Mouse (Mus musculus) MEL (cell line): ENCODE measurements at regions not wholly inside any gene's neighbourhood (a gene's known extent, or its start where the extent isn't known, plus 50 kb on each side); places are given as distances from the start of the nearest gene placed in this dataset.

Source experiments
- DNase-seq: peaks from one replicate; pipeline ENCODE4 v3.0.0; 2011; ENCODE audit warnings: low read depth, low spot score
- H3K27ac ChIP-seq: 2 replicates; pipeline ENCODE4 v1.5.1; 2012; ENCODE audit warnings: low read depth, mild to moderate bottlenecking, control low read depth, low read length, moderate library complexity; ENCODE audit not compliant: control insufficient read depth
- H3K27me3 ChIP-seq, 2 experiments: fragments of 150-350 bp in 1 of 2; sonication (generic) in 1 of 2; 2 replicates each; pipeline ENCODE4 v1.6.1; 2012; ENCODE audit warnings: low read length in 2 of 2, mild to moderate bottlenecking in 2 of 2, improper control_type of control experiment in 1 of 2, moderate library complexity in 1 of 2; ENCODE audit not compliant: insufficient read depth in 2 of 2, control insufficient read depth in 1 of 2
- H3K36me3 ChIP-seq, 2 experiments: 2 replicates each; pipeline ENCODE4 v1.6.1; 2012 to 2014; ENCODE audit warnings: low read length in 2 of 2, improper control_type of control experiment in 1 of 2, inconsistent platforms in 1 of 2, mild to moderate bottlenecking in 1 of 2; ENCODE audit not compliant: insufficient read depth in 2 of 2, control insufficient read depth in 1 of 2
- H3K4me1 ChIP-seq, 2 experiments: fragments of 150-350 bp in 1 of 2; sonication (generic) in 1 of 2; 2 replicates each; pipeline ENCODE4 v1.6.1; 2012; ENCODE audit warnings: low read length in 2 of 2, improper control_type of control experiment in 1 of 2, mild to moderate bottlenecking in 1 of 2; ENCODE audit not compliant: insufficient read depth in 2 of 2, control insufficient read depth in 1 of 2
- H3K4me3 ChIP-seq, 2 experiments: fragments of 150-350 bp in 1 of 2; sonication (generic) in 1 of 2; 2 replicates each; pipeline ENCODE4 v1.5.1; 2012; ENCODE audit warnings: low read depth in 2 of 2, low read length in 2 of 2, mild to moderate bottlenecking in 2 of 2, moderate library complexity in 2 of 2, control low read depth in 1 of 2, improper control_type of control experiment in 1 of 2; ENCODE audit not compliant: control insufficient read depth in 1 of 2, insufficient read depth in 1 of 2
- H3K79me2 ChIP-seq: 2 replicates; pipeline ENCODE4 v1.6.1; 2012; ENCODE audit warnings: mild to moderate bottlenecking, low read length, moderate library complexity; ENCODE audit not compliant: control insufficient read depth, poor library complexity, insufficient read depth
- H3K9ac ChIP-seq: 2 replicates; pipeline ENCODE4 v1.6.1; 2012; ENCODE audit warnings: low read depth, mild to moderate bottlenecking, control low read depth, low read length, moderate library complexity; ENCODE audit not compliant: control insufficient read depth, poor library complexity, severe bottlenecking
- H3K9me3 ChIP-seq: fragments of 150-350 bp; sonication (generic); replicated peaks from 2 replicates; pipeline ENCODE4 v1.6.1; 2012; ENCODE audit warnings: mild to moderate bottlenecking, low read length, improper control_type of control experiment, moderate library complexity; ENCODE audit not compliant: insufficient read depth
- BHLHE40 ChIP-seq: IDR thresholded peaks from 2 replicates; pipeline ENCODE4 v1.6.1; 2012; ENCODE audit warnings: low read depth, mild to moderate bottlenecking, inconsistent platforms, low read length, improper control_type of control experiment, borderline replicate concordance
- CHD1 ChIP-seq: IDR thresholded peaks from 2 replicates; pipeline ENCODE4 v1.6.1; 2012; ENCODE audit warnings: low read depth, mild to moderate bottlenecking, inconsistent platforms, low read length, improper control_type of control experiment
- CHD2 ChIP-seq: IDR thresholded peaks from 2 replicates; pipeline ENCODE4 v1.6.1; 2011; ENCODE audit warnings: low read length, improper control_type of control experiment
- GABPA ChIP-seq: IDR thresholded peaks from 2 replicates; pipeline ENCODE4 v1.6.1; 2012; ENCODE audit warnings: low read depth, mild to moderate bottlenecking, inconsistent platforms, low read length, improper control_type of control experiment, moderate library complexity
- HCFC1 ChIP-seq: IDR thresholded peaks from 2 replicates; pipeline ENCODE4 v1.6.1; 2012; ENCODE audit warnings: low read depth, mild to moderate bottlenecking, inconsistent platforms, low read length, improper control_type of control experiment, moderate library complexity
- KAT2A ChIP-seq: conservative IDR thresholded peaks from 2 replicates; pipeline ENCODE4 v1.6.1; 2012; ENCODE audit warnings: low read depth, low read length, improper control_type of control experiment, inconsistent platforms
- MAFK ChIP-seq: IDR thresholded peaks from 2 replicates; pipeline ENCODE4 v1.6.1; 2011; ENCODE audit warnings: low read depth, mild to moderate bottlenecking, low read length, improper control_type of control experiment, borderline replicate concordance
- MAX ChIP-seq: IDR thresholded peaks from 2 replicates; pipeline ENCODE4 v1.6.1; 2011; ENCODE audit warnings: low read length, improper control_type of control experiment
- MAZ ChIP-seq: IDR thresholded peaks from 2 replicates; pipeline ENCODE4 v1.6.1; 2012; ENCODE audit warnings: low read depth, mild to moderate bottlenecking, inconsistent platforms, low read length, improper control_type of control experiment
- MEF2A ChIP-seq: IDR thresholded peaks from 2 replicates; pipeline ENCODE4 v1.6.1; 2014; ENCODE audit warnings: low read depth, mild to moderate bottlenecking, inconsistent platforms, low read length, improper control_type of control experiment; ENCODE audit not compliant: poor library complexity, insufficient replicate concordance, severe bottlenecking; ENCODE audit errors: extremely low read depth
- MYB ChIP-seq: IDR thresholded peaks from 2 replicates; pipeline ENCODE4 v1.6.1; 2011; ENCODE audit warnings: mild to moderate bottlenecking, low read depth, low read length, improper control_type of control experiment
- POLR2AphosphoS2 ChIP-seq: IDR thresholded peaks from 2 replicates; pipeline ENCODE4 v1.6.1; 2011; ENCODE audit warnings: low read length, improper control_type of control experiment
- POLR2AphosphoS5 ChIP-seq: IDR thresholded peaks from 2 replicates; pipeline ENCODE4 v1.6.1; 2012; ENCODE audit warnings: low read depth, borderline replicate concordance, mild to moderate bottlenecking, inconsistent platforms, low read length, moderate library complexity, mixed read lengths
- RAD21 ChIP-seq: IDR thresholded peaks from 2 replicates; pipeline ENCODE4 v1.6.1; 2011; ENCODE audit warnings: mild to moderate bottlenecking, low read depth, low read length, improper control_type of control experiment
- RCOR1 ChIP-seq: IDR thresholded peaks from 2 replicates; pipeline ENCODE4 v1.6.1; 2012; ENCODE audit warnings: low read depth, mild to moderate bottlenecking, inconsistent platforms, low read length, improper control_type of control experiment
- SIN3A ChIP-seq: IDR thresholded peaks from 2 replicates; pipeline ENCODE4 v1.6.1; 2012; ENCODE audit warnings: low read length, improper control_type of control experiment, inconsistent platforms
- SMC3 ChIP-seq: IDR thresholded peaks from 2 replicates; pipeline ENCODE4 v1.6.1; 2011; ENCODE audit warnings: low read depth, low read length, improper control_type of control experiment
- TAL1 ChIP-seq: IDR thresholded peaks from 2 replicates; pipeline ENCODE4 v1.6.1; 2012; ENCODE audit warnings: mild to moderate bottlenecking, inconsistent platforms, low read length, moderate library complexity, mixed read lengths
- TBP ChIP-seq: IDR thresholded peaks from 2 replicates; pipeline ENCODE4 v1.8.0; 2011; ENCODE audit warnings: low read depth, low read length, improper control_type of control experiment
- UBTF ChIP-seq: IDR thresholded peaks from 2 replicates; pipeline ENCODE4 v1.6.1; 2012; ENCODE audit warnings: low read depth, mild to moderate bottlenecking, inconsistent platforms, low read length, improper control_type of control experiment, moderate library complexity, borderline replicate concordance; ENCODE audit not compliant: insufficient read depth
- USF2 ChIP-seq, 2 experiments: IDR thresholded peaks; 2 replicates each; pipeline ENCODE4 v1.6.1; 2011 to 2012; ENCODE audit warnings: improper control_type of control experiment in 2 of 2, low read length in 2 of 2, borderline replicate concordance in 1 of 2, inconsistent platforms in 1 of 2, low read depth in 1 of 2, mild to moderate bottlenecking in 1 of 2; ENCODE audit not compliant: insufficient read depth in 1 of 2
- ZC3H11A ChIP-seq: IDR thresholded peaks from 2 replicates; pipeline ENCODE4 v1.6.1; 2012; ENCODE audit warnings: low read depth, mild to moderate bottlenecking, inconsistent platforms, low read length, improper control_type of control experiment
- ZKSCAN1 ChIP-seq: IDR thresholded peaks from 2 replicates; pipeline ENCODE4 v1.6.1; 2012; ENCODE audit warnings: low read depth, mild to moderate bottlenecking, inconsistent platforms, low read length, improper control_type of control experiment, moderate library complexity
- ZMIZ1 ChIP-seq: IDR thresholded peaks from 2 replicates; pipeline ENCODE4 v1.6.1; 2012; ENCODE audit warnings: low read depth, mild to moderate bottlenecking, inconsistent platforms, low read length, improper control_type of control experiment, moderate library complexity
- ZNF384 ChIP-seq: IDR thresholded peaks from 2 replicates; pipeline ENCODE4 v1.6.1; 2012; ENCODE audit warnings: low read depth, mild to moderate bottlenecking, inconsistent platforms, low read length, improper control_type of control experiment

GRCm38 (mm10) chr9:33004536-33004935 lies 368.5 kb downstream of the Ets1 start:
- Histone ChIP-seq H3K27me3 (no peaks in the 10 kb centered on the region), H3K4me1 (no peaks in the 10 kb centered on the region), H3K4me3 (no peak overlapping the region), H3K27ac (no peak overlapping the region), H3K79me2 (no peaks in the 10 kb centered on the region), H3K36me3 (no peaks in the 10 kb centered on the region), H3K9me3 (no peaks in the 10 kb centered on the region), H3K9ac (no peak overlapping the region)
- DNase-seq: no peak
- TF ChIP-seq MYB: no peak
- no peak for TF ChIP-seq POLR2AphosphoS2
- no peak for TF ChIP-seq RCOR1
- no peak for TF ChIP-seq MAFK
- TF ChIP-seq BHLHE40: no peak
- no peak for TF ChIP-seq TAL1
- no peak for TF ChIP-seq ZKSCAN1

- H3K79me2 ChIP-seq: no peaks in the 10 kb centered on the region
- no peaks in the 10 kb centered on the region for H3K27me3 ChIP-seq
- H3K9me3 ChIP-seq: no peaks in the 10 kb centered on the region
- TF ChIP-seq SIN3A: no peak
- no peak for TF ChIP-seq ZKSCAN1
- no peak for TF ChIP-seq MYB
- no peak for TF ChIP-seq MAX
- no peak for TF ChIP-seq SMC3
- TF ChIP-seq TBP: no peak
- no peak overlapping the region for H3K27ac ChIP-seq
- no peaks in the 10 kb centered on the region for H3K4me1 ChIP-seq
- no peaks in the 10 kb centered on the region for H3K36me3 ChIP-seq
- no peak overlapping the region for H3K9ac ChIP-seq
- no peak for DNase-seq
- H3K4me3 ChIP-seq: no peak overlapping the region
These were observed 371.5 kb downstream of the Ets1 start for GRCm38 (mm10) chr9:33007456-33008063.

GRCm38 (mm10) chr9:33011241-33011640 lies 375.2 kb downstream of the Ets1 start:
- no peak overlapping the region for H3K4me3 ChIP-seq
- H3K27me3 ChIP-seq: no peaks in the 10 kb centered on the region
- H3K79me2 ChIP-seq: no peaks in the 10 kb centered on the region
- no peak for DNase-seq
- H3K9me3 ChIP-seq: no peaks in the 10 kb centered on the region
- H3K9ac ChIP-seq: no peak overlapping the region
- no peaks in the 10 kb centered on the region for H3K4me1 ChIP-seq
- TF ChIP-seq ZMIZ1: no peak
- TF ChIP-seq ZNF384: no peak
- no peak for TF ChIP-seq CHD2
- TF ChIP-seq USF2 (IDR thresholded peaks at IDR 0.05; ENCODE audit: borderline replicate concordance in 1 of 2, insufficient read depth in 1 of 2, low read depth in 1 of 2, low read length in 2 of 2): no peak
- TF ChIP-seq SIN3A: no peak
- TF ChIP-seq RCOR1: no peak
- TF ChIP-seq MAZ: no peak
- TF ChIP-seq ZC3H11A: no peak
- TF ChIP-seq RAD21: no peak
- TF ChIP-seq CHD1: no peak
- no peak for TF ChIP-seq MYB
- TF ChIP-seq HCFC1: no peak
- no peak for TF ChIP-seq UBTF
- no peak for TF ChIP-seq MAFK
- no peak for TF ChIP-seq MEF2A
- TF ChIP-seq POLR2AphosphoS5: no peak
- no peak for TF ChIP-seq ZKSCAN1
- TF ChIP-seq BHLHE40: no peak
- no peak for TF ChIP-seq GABPA
- TF ChIP-seq KAT2A: no peak
- H3K27ac ChIP-seq: no peak overlapping the region
- no peaks in the 10 kb centered on the region for H3K36me3 ChIP-seq
